Mouse (Mus musculus): ENCODE measurements at regions not wholly inside any gene's neighbourhood (a gene's known extent, or its start where the extent isn't known, plus 50 kb on each side); places are given as distances from the start of the nearest gene placed in this dataset.

DNA sequence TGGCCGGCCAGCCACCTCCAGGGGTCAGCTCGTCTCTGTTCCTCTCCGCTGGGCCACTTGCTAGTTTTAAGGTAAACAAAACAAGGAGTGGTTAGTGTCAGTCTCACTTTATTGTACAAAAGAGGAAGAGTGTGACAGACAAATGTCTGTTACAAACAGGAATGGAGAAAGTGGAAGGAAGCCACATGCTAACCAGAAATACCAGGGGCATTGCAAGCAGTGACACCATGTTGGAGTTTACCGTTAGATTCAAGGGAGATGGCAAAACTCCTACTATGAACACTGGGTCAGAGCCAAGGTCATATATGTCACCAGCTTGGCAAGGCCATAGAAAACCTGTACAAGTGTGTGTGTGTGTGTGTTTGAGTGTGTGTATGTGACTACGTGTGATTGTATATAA lies 131.5 kb downstream of the 2410131K14Rik start:
- WGBS, result 71% methylated on average over 5 of the region's 5 CpGs

DNA sequence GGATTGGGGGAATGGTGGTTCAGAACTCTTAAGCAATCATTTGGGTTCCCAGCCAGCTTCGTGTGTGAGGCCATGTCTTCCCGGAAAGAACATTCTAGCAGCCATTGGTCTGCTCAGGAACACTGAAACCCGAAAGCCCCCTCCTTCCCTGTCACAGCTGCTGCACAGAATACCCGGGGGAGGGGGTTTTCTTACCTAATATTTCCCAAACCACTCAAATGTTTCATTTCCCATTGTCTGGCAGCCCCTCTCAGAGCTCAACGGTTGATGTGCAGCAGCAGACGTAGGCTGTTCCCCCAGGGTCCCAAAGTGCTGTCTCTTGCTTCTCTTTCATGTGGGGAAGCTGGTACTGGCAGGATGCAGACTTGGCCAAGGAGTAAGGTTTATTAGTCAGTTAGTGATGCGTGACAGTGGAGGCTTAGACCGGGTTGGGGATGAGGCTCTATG lies 132.4 kb downstream of the 2410131K14Rik start:
- 68% methylated on average over 8 of the region's 8 CpGs for WGBS
- DNase-seq (ENCODE audit: low read depth, low spot score), result no peak

More for the DNA sequence above, 131.5 kb downstream of the 2410131K14Rik start:
- no peak for DNase-seq (ENCODE audit: low read depth, low spot score)

DNA sequence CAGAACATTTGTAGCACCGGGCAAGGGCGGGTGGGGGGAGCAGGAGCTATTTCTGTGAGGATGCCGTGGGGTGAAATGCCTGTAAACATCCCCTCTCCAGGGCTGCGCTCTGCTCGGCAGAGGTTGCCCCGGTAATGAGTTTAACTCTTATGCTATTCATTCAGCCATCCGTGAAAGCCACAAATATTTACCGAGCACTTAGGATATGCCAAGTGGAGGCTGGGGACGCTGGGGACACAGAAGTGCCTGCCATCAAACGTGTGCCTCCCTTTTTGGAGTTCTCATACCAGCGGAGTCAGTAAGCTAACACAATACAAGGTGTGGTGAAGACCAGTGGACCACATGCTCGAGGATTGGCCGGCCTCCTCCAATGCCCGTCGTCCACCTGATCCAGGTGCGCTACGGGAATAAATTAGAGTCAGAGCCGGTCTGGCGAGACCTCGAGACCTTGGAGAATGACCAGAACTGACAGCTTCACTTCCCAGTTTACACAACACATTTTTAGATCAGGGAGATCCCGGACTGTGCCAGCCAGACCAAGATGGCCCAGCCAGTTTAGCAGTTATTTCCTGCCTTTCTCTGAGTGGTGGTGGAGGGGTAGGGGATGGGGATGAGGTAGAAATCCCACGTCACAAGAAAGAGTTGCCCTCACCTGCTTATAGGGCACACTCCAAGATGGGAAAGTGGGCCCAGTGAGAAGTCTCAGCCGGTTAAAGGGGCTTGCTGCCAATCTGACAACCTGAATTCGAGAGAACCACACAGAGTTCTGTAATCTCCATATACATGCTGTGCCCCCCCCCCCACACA lies 134.4 kb downstream of the 2410131K14Rik start:
- WGBS, result 55% methylated on average over 24 of the region's 24 CpGs
- no peak for DNase-seq (ENCODE audit: low read depth, low spot score)

DNA sequence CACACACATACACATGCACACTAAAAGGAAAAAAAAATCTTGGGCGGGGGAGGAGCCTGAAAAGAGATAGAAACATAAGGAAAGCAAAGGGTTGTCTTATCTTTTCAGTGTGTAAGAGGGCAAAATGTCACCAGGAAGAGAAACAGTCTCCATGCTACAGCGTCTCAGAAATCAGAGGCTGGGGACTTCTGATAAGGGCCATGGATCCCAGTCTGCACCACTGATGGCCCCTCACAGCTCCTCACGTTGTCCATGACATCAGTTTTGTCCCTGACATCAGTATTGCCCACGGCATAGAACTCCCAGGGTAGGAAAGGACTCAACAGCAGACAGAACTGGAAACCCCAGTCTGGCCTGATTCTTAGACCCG lies 135.0 kb downstream of the 2410131K14Rik start:
- 36% methylated on average over 5 of the region's 5 CpGs for WGBS
- no peak for DNase-seq (ENCODE audit: low read depth, low spot score)

DNA sequence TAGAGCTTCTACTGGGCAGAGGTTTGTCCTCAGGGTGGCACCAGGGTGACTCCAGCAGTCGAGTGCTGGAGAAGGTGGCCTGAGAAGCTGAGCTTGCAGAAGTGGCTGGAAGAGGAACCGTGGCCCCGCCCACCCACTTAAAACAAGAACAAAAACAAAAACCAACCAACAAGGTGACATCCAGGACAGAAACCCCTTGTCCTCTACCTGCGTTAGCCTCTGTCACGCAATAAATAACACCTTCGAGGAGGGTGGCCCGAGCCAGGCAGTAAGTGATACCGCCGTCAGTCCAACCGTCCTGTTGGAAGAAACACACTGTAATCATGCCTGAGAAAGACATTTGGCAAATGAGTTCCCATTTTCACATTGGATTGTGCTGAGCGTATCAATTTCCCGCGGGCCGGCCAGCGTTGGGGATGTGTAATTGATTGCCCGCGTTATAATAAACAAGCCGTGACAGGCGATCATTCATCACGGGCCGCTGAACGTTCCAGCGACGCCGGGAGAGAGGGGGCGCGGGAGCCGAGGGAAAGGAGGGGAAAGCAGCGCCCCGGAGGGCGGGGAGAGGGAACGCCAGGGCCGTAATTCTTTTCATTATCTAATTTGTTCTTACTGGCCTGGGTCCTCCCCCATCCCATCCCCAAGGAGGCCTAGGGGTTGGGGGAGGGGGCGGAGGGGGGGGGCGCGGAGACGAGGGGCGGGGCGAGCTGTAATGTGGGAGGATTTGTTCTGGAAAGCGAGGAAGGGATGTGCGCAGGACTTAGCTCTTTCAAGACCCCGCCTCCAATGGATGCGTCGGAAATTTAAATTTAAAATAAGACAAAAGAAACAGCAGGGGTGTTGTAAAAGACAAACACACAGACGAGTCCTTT lies 135.6 kb downstream of the 2410131K14Rik start:
- 2% methylated on average over 44 of the region's 45 CpGs for WGBS
- no peak for DNase-seq (ENCODE audit: low read depth, low spot score)

DNA sequence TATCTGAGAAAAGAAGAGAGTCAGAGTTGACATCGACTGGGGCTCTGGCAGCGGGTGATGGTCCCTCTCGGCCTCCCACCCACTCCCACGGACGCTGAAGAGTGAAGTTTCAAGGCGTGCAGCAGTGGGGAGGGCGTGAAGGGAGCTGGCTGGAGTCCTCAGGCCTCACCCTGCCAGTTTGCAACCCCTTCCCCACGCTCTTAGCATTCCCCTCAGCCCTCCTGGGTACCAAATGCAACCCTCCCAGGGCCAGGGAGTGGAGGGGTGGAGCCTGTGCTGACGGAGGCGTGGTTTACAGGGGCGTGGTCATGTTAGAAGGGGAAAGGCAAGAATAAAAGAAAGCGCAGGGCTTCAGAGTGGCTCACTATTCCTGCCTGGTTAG lies 136.3 kb downstream of the 2410131K14Rik start:
- under 1% methylated on average over 12 of the region's 12 CpGs for WGBS
- no peak for DNase-seq (ENCODE audit: low read depth, low spot score)

DNA sequence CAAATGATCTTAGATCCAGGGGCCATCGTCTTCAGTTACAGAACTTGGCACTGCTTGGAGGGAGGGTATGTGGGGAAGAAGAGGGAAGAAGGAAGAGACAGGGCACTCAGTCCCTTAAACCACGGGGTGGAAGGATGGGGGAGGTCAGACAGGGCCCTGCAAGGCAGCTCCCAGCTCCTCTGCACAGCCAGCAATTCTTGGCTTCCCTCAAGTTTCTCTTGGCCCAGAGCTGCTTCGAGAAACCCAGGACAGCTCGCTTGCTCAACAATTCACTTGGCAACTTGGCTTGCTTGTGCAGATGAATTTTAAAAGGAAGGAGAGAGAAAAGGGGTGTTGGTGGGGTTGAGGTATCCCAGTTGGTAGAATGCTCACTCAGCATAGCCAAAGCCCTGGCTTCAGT lies 141.1 kb downstream of the 2410131K14Rik start:
- no peak for DNase-seq (ENCODE audit: low read depth, low spot score)
- WGBS, result 65% methylated on average over 4 of the region's 4 CpGs

DNA sequence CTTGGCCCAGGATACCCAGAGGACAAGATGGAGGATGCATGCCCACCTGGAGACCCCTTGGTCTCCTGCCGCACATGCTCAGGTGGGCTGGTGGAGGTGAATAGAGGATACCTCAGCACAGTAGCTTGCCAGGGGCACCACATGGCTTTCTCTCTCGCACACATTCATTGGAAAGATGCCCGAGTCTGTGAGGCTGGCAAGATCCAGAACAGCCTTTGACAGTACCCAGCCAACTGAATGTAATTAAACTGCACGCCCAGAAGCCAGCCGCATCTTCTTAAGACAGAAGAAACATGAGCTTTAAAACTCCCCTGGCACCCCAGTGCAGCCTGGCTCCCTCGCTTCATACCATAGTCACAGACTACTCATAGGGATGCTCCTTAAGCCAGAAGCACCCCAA lies 143.4 kb downstream of the 2410131K14Rik start:
- WGBS, result 87% methylated on average over 6 of the region's 6 CpGs

DNA sequence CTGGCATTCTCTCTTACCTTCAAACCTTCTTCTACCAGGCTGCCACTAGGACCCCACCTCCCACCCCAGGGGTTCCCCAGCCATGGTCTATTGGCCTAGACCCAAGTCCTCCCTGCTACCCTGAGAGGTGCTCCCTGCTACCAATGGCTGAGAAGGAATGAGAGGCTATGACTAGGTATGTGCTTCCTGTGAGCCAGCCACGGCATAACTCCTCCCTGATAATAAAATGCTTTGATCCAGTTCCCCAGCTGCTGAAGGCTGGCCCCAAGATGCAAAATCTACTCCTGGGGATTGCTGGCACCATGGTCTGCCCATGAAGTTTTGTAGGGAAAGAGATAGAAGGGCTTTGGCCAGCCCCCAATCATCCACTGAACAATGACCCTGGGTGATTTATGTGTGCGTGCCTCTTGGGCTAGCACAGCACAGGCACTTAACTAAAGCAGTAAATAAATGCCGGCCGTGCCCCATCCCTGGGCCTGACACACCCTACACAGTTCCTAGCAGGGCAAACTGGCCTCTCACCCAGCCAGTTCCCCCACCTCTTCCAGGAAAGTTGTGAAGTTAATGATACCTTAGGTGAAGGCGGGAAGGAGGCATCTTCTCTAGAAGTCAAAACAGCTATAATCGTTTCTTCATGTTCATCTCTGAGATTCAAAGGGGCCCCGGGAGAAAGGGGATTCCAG lies 145.8 kb downstream of the 2410131K14Rik start:
- WGBS, result 34% methylated on average over 7 of the region's 7 CpGs
- no peak for DNase-seq (ENCODE audit: low read depth, low spot score)

More for the DNA sequence above, 143.4 kb downstream of the 2410131K14Rik start:
- DNase-seq (ENCODE audit: low read depth, low spot score), result no peak

DNA sequence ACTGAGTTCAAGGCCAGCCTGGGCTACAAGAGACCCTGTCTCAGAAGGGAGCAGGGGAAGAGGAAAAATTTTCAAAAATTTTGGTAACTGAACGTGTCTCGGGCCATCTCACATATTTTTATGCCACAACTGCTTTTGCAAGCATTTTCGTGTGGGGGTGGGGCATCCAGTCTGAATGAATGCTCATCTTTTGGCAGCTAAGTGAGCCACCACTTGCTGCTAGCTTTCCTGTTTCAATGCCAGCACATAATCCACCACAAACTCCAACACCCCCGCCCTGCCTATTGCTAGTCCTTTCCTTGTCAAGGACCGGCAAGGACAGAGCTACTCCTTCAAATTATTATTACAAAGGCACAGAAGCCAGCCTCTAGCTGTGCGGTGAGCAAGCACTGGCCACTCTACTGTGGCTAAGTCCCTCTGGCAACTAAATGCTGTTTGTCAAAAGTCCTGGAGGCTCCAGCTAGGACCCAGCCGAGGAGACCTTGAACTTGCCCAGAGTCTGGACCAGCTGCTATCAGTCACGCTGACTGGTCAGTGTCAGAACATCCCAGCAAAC lies 148.0 kb downstream of the 2410131K14Rik start:
- no peak for DNase-seq (ENCODE audit: low read depth, low spot score)
- 82% methylated on average over 8 of the region's 8 CpGs for WGBS

DNA sequence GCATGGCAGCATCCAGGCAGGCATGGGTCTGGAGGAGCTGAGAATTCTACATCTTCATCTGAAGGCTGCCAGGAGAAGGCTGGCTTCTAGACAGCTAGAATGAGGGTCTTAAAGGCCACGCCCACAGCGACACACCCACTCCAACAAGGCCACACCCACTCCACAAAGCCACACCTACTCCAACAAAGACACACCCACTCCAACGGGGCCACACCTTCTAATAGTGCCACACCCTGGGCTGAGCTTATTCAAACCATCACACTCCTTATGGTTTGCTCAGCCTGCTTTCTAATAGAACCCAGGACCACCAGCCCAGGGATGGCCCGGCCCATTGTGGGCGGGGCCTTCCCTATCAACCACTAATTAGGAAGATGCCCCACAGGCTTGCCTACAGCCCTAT lies 149.0 kb downstream of the 2410131K14Rik start:
- 36% methylated on average over 5 of the region's 5 CpGs for WGBS

DNA sequence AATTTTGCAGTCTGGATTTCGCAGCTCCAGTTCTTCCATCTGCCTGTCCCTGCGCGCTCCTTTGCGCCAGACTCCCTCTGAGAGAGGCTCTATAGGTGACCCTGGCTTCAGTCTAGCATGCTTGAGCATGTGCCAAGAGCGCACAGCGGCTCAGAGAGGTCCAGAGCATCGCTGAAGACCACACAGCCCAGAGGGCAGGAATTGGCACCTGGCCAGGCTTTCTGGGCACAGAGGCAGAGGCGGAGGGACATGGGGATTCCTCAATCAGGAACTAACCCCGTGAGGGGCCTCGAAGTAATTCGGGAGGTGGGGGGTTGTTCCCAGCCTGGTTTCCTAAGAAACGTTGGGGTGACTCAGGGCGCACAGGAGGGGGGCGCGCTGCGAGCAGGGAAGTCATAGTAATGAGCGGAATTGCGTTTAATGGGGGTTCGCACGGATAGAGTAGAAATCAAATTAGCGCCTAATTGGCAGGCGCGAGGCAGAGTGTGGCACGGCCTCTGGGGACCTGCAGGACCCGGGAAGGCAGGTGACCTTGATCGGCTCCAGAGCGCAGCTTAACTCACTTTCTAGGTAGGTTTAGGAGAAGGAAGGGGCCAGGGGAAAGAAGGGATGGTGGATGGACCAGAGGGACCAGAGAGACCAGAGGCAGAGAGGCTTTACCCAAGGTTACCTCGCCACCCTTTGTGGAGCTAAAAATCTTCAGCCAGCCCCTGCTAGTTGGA lies 151.1 kb downstream of the 2410131K14Rik start:
- DNase-seq (ENCODE audit: low read depth, low spot score), result no peak
- WGBS, result 16% methylated on average over 28 of the region's 28 CpGs

More for the DNA sequence above, 149.0 kb downstream of the 2410131K14Rik start:
- DNase-seq (ENCODE audit: low read depth, low spot score), result no peak

DNA sequence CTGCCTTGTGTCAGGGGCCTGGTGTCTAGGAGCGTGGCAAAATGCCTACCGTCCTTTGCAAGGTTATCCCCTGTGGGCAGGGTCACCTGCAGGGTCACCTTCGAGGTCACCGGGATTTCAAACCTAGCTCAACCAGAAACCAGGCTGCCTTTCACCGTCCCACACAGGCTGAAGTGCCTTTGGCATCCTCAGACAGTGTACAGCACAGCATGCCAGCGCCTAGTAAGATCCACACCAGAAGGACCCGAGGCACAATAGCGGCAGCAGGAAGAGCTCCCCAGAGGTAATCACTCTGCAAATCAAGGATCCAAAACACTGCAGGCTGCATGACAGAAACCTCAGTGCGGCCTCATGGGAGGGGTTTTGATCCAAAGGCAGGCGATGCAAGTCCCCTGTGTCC lies 155.9 kb downstream of the 2410131K14Rik start:
- 64% methylated on average over 10 of the region's 10 CpGs for WGBS
- DNase-seq (ENCODE audit: low read depth, low spot score), result no peak

DNA sequence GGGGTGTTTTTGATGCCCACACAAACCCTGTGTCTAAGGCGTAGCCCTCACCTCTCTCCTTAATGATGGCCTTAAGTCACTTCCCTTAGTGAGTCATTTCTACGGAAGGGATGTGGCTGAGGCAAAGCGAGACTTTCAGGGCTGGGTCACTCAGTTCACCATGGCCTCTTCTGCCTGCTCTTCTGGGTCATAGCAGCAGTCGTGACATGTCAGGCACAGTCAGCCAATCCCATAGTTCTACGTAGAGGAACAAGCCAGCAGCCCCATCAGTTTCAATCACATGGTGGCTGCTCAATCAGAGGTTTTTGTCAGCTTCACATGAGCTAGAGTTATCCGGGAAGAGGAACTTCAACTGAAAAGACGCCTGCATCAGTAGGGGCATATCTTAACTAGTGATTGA lies 156.1 kb upstream of the Med13l start:
- DNase-seq (ENCODE audit: low read depth, low spot score), result no peak
- 59% methylated on average over 7 of the region's 7 CpGs for WGBS

DNA sequence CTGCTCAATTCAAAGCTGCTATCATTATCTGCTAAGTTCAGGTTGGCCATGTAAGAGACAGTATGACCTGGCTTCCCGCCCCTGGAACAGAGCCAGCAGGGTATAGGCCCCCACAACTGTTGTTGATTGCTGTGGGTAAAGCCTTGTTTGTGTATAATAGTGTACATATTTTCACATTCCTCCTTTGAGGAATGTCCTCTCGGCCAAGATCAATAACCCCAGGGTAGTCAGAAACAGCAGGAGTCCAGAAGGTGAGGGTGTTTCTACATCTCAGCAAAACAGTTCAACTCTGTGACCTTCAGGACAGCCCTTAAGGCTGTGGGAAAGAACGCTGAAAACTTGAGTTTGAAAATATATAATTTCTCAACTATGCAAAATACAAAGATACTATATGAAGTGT lies 155.1 kb upstream of the Med13l start:
- 80% methylated on average over 3 of the region's 3 CpGs for WGBS
- DNase-seq (ENCODE audit: low read depth, low spot score), result no peak

DNA sequence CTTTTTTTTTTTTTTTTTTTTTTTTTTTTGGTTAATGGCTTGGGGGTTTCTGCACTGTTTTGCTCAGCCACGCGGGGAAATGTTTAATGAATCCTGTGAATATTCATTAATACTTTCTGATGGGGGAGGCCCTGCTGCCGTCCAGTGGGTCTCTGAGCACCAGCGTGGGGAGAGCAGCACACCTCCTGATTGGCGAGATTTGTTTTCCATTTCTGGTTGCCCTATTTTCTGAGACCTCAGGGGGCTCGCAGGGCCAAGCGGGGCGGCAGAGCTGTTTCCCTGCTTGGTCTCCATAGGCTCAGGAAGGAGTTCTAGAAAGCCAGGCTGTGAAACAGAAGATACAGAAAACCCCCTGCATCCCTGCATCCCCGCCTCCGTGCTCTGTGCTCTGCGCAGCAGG lies 153.0 kb upstream of the Med13l start:
- WGBS, result 78% methylated on average over 11 of the region's 11 CpGs
- DNase-seq (ENCODE audit: low read depth, low spot score), result no peak

DNA sequence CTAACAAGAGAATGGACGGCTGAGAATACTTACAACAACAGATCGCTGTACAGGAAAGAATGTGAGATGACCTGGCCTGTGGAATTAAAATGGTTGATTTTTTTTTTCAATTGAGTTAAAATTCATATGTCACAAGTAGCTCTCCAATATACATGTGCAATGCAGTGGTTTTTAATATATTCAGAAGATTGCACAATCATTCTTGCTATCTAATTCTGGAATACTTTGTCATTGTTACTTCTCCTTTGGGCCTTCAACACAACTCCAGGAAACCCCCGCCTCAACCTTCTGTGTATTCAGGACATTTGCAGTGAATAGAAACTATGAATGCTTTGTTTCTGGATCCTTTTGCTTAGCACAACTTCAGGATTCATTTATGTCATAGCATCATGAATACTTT lies 152.5 kb upstream of the Med13l start:
- no peak for DNase-seq (ENCODE audit: low read depth, low spot score)
- WGBS, result 81% methylated on average over 3 of the region's 3 CpGs

DNA sequence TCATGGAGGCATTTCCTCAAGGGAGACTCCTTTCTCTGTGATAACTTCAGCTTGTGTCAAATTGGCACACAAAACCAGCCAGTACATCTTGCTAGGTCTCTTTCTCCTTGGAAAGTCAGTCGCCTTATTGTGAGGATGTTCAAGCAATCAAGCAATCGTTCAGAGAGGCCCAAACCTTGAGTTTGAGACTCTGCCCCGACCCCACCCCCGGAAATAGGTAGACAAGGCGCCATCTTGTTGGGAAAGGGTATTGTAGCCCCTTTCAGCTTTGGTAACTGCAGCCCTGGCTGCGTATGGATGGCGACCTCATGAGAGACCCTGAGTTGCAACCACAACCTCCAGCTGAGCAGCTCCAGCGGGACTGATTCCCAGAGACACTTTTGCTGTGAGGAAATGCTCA lies 151.7 kb upstream of the Med13l start:
- WGBS, result 73% methylated on average over 8 of the region's 8 CpGs
- DNase-seq (ENCODE audit: low read depth, low spot score), result no peak

Data from large intestine, adult 2 months (tissue).